Mouse (Mus musculus): ENCODE results near the gene Sytl1.

- TF ChIP-seq CTCF (IDR thresholded peaks at IDR 0.05; ENCODE audit: low read depth, low read length) = no peak
- TF ChIP-seq TAL1 (conservative IDR thresholded peaks at IDR 0.05; ENCODE audit: low read depth, low read length) = no peak
- TF ChIP-seq GATA1 (IDR thresholded peaks at IDR 0.05; ENCODE audit: borderline replicate concordance, low read length) = no peak
- no peak for TF ChIP-seq POLR2AphosphoS5 (IDR thresholded peaks at IDR 0.05; ENCODE audit: insufficient replicate concordance, low read depth, low read length)
- TF ChIP-seq GATA2 (IDR thresholded peaks at IDR 0.05; ENCODE audit: borderline replicate concordance, low read depth, low read length) = no peak
Measured at GRCm38 (mm10) chr4:133234771-133235170, 28.1 kb downstream of the Sytl1 start.
